Mouse (Mus musculus): ENCODE measurements around the gene Gpd1. TPM values are rescaled to one million over a fixed set of nuclear protein-coding genes. Genes with fewer than 3 reads are reported as not detected.
"Not testable (repeated sequence)": the region's sequence is repeated elsewhere in the genome, so short reads cannot be mapped to it uniquely, and the experiment has no call there.

The Gpd1 gene
- polyA plus RNA-seq, 1 experiment from 2014 or later, result 0.10 TPM

DNA sequence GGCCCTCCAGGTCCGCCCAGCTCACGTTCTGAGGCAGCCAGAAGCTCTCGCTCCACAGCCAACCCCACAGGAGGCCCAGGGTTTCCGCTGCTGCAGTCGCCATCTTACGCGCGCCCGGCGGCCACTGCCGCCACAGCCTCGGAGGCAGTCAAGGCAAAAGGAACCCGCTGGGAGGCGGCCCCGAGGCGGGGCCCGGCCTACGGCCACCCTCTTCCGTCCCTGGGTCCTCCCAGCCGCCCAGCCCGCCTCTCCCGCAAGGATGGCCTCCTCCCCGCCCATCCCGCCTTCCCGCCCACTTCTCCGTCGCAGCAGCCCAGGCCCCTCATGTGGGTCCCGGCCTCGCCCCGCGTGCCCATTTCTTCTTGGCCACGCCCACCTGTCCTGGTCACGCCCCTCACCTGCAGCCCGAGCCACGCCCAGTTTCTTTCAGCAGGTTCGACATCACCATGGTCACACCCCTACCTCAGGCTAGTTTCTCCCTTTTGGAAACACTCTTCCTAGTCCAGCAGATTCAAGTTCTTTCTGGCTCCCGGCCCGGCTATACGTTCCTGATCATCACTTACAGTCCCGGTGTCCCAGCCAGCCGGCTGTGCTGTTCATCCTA is 55.1 kb downstream of the Gpd1 start:
- Histone ChIP-seq H3K9me3 (replicated peaks; ENCODE audit: control insufficient read depth, low read length) (no peaks in the 10 kb centered on the region), H3K9ac (replicated peaks; ENCODE audit: low read length) (peak overlapping the region; percentile 91), H3K27ac (replicated peaks; ENCODE audit: low read depth, low read length) (peak overlapping the region; percentile 92), H3K4me2 (ENCODE audit: low read depth, low read length) (peak overlapping the region; percentile 72), H3K36me3 (replicated peaks; ENCODE audit: control insufficient read depth, insufficient read depth, low read depth, low read length) (no peaks in the 10 kb centered on the region), H3K4me1 (ENCODE audit: control insufficient read depth, insufficient read depth, low read length) (no peaks in the 10 kb centered on the region), H3K4me3 (ENCODE audit: low read depth, low read length) (peak overlapping the region; percentile 80), H3K27me3 (ENCODE audit: control insufficient read depth, insufficient read depth, low read length) (no peaks in the 10 kb centered on the region)
- DNase-seq (ENCODE audit: low spot score), result peak; percentile 89
- WGBS, result under 1% methylated on average over 39 of the region's 41 CpGs
- ATAC-seq (replicated peaks; ENCODE audit: insufficient number of reproducible peaks, low FRiP score, low TSS enrichment, low read depth), result peak; percentile 92

DNA sequence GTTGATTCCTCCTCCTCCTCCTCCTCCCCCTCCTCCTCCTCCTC is 55.4 kb downstream of the Gpd1 start, which contains the start of gene Cers5:
TSS of gene Cers5 (minus strand) at position 5 of the 44 bp plus-strand sequence.
- Histone ChIP-seq H3K4me2 (ENCODE audit: low read depth, low read length) (peak within 1 kb of the TSS; percentile 72), H3K27ac (replicated peaks; ENCODE audit: low read depth, low read length) (peak within 1 kb of the TSS; percentile 92), H3K4me3 (ENCODE audit: low read depth, low read length) (peak within 1 kb of the TSS; percentile 80), H3K9ac (replicated peaks; ENCODE audit: low read length) (peak within 1 kb of the TSS; percentile 91)
- H3K4me1 ChIP-seq (ENCODE audit: control insufficient read depth, insufficient read depth, low read length); H3K9me3 ChIP-seq (replicated peaks; ENCODE audit: control insufficient read depth, low read length); ATAC-seq (replicated peaks; ENCODE audit: insufficient number of reproducible peaks, low FRiP score, low TSS enrichment, low read depth); H3K27me3 ChIP-seq (ENCODE audit: control insufficient read depth, insufficient read depth, low read length); H3K36me3 ChIP-seq (replicated peaks; ENCODE audit: control insufficient read depth, insufficient read depth, low read depth, low read length); DNase-seq (ENCODE audit: low spot score): not testable (repeated sequence)

DNA sequence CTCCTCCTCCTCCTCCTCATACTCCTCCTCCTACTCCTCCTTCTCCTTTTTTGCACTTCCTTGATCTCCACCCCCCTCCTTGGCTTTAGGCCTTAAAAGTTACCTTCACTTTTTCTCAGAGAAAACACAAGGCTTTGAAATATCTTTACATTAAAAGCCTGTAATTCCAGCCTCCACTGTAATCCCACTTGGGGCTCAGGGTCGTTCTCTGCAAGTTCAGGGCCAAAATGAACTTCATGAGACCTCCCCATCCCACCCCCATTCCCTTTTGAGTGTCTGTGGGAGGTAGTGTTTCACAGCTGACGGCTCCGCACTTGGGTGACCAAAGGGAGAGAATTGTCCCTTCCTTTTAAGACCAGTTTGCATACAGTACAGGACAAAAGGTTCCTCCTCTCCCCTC is 55.6 kb downstream of the Gpd1 start:
- ATAC-seq (replicated peaks; ENCODE audit: insufficient number of reproducible peaks, low FRiP score, low TSS enrichment, low read depth), result no peak
- Histone ChIP-seq H3K4me1 (ENCODE audit: control insufficient read depth, insufficient read depth, low read length) (no peaks in the 10 kb centered on the region), H3K4me2 (ENCODE audit: low read depth, low read length) (no peak overlapping the region; the same call in 1 of the 2 replicates), H3K4me3 (ENCODE audit: low read depth, low read length) (no peak overlapping the region; the same call in 1 of the 2 replicates), H3K27me3 (ENCODE audit: control insufficient read depth, insufficient read depth, low read length) (no peaks in the 10 kb centered on the region), H3K9me3 (replicated peaks; ENCODE audit: control insufficient read depth, low read length) (no peaks in the 10 kb centered on the region), H3K36me3 (replicated peaks; ENCODE audit: control insufficient read depth, insufficient read depth, low read depth, low read length) (no peaks in the 10 kb centered on the region), H3K9ac (replicated peaks; ENCODE audit: low read length) (no peak overlapping the region), H3K27ac (replicated peaks; ENCODE audit: low read depth, low read length) (no peak overlapping the region)
- WGBS, result 34% methylated on average over 3 of the region's 3 CpGs
- no peak for DNase-seq (ENCODE audit: low spot score)

Other genes with a start within 250 kb of the Gpd1 start
- 15.1 and 16.7 TPM in 2 replicates for gene Bcdin3d, start 242.8 kb upstream of the Gpd1 start, polyA plus RNA-seq (2014; fragmentation: Nextera tagmentation; extraction: Ambion mirVana)
- 0.24 and 0.66 TPM in 2 replicates for gene Faim2, start 189.3 kb upstream of the Gpd1 start, polyA plus RNA-seq (2014; fragmentation: Nextera tagmentation; extraction: Ambion mirVana)
- gene Aqp2, start 138.5 kb upstream of the Gpd1 start, polyA plus RNA-seq (2014; fragmentation: Nextera tagmentation; extraction: Ambion mirVana), result not detected in 2 replicates
- gene Aqp5, start 126.7 kb upstream of the Gpd1 start, polyA plus RNA-seq (2014; fragmentation: Nextera tagmentation; extraction: Ambion mirVana), result not detected in 2 replicates
- gene Aqp6, start 116.1 kb upstream of the Gpd1 start, polyA plus RNA-seq (2014; fragmentation: Nextera tagmentation; extraction: Ambion mirVana), result 0.26 TPM in 1 of 2 replicates, not detected in the other
- gene Racgap1, start 65.9 kb upstream of the Gpd1 start, polyA plus RNA-seq (2014; fragmentation: Nextera tagmentation; extraction: Ambion mirVana), result 147 and 152 TPM in 2 replicates
- gene Asic1, start 47.1 kb upstream of the Gpd1 start, polyA plus RNA-seq (2014; fragmentation: Nextera tagmentation; extraction: Ambion mirVana), result 2.6 and 4.1 TPM in 2 replicates
- 66.8 and 81.1 TPM in 2 replicates for gene Smarcd1, start 15.4 kb upstream of the Gpd1 start, polyA plus RNA-seq (2014; fragmentation: Nextera tagmentation; extraction: Ambion mirVana)
- gene Gm17349, start 12.0 kb upstream of the Gpd1 start, polyA plus RNA-seq (2014; fragmentation: Nextera tagmentation; extraction: Ambion mirVana), result not detected in 2 replicates
- 122 and 152 TPM in 2 replicates for gene Cox14, start 8.1 kb downstream of the Gpd1 start, polyA plus RNA-seq (2014; fragmentation: Nextera tagmentation; extraction: Ambion mirVana)
- gene Cers5, start 55.4 kb downstream of the Gpd1 start, polyA plus RNA-seq (2014; fragmentation: Nextera tagmentation; extraction: Ambion mirVana), result 64.6 and 70.2 TPM in 2 replicates
- 75.3 and 80.8 TPM in 2 replicates for gene Lima1, start 157.9 kb downstream of the Gpd1 start, polyA plus RNA-seq (2014; fragmentation: Nextera tagmentation; extraction: Ambion mirVana)
- gene Fam186a, start 249.5 kb downstream of the Gpd1 start, polyA plus RNA-seq (2014; fragmentation: Nextera tagmentation; extraction: Ambion mirVana), result not detected in 2 replicates

Data from embryonic facial prominence, embryonic 11.5 days (tissue).